ENCODE assay signal across 24 mouse cellular contexts in genomic region chr11:52615622-52616021, GRCm38 (mm10).
DNase-seq lines count a peak whose midpoint lies in the region; ATAC-seq and TF ChIP-seq lines count a peak whose summit lies in the region.
"Had no signal": no experiment of that assay in that cellular context is flagged by ENCODE, and none has a peak within 500 bp of the region (broad histone marks: within the 10 kb centered on the region; RNA-seq: fewer than 3 reads in every experiment).

No protein-coding gene starts in this region.

- H3K9ac ChIP-seq in hindbrain, embryonic 13.5 days = no peak overlapping the region
- H3K9ac ChIP-seq in hindbrain, embryonic 16.5 days (ENCODE audit: low read depth, low read length) = no peak overlapping the region
- H3K9ac ChIP-seq in kidney, postnatal 0 days (ENCODE audit: low read depth, low read length) = no peak overlapping the region
- no peak overlapping the region for H3K9ac ChIP-seq in lung, embryonic 14.5 days
- H3K9ac ChIP-seq in lung, embryonic 16.5 days (ENCODE audit: low read length) = no peak overlapping the region
- H3K9ac ChIP-seq: embryonic facial prominence, embryonic 12.5 days; forebrain, embryonic 13.5 days had no signal

- no peak overlapping the region for H3K4me3 ChIP-seq in hindbrain, embryonic 13.5 days
- no peak overlapping the region for H3K4me3 ChIP-seq in hindbrain, embryonic 16.5 days (ENCODE audit: low read length)
- H3K4me3 ChIP-seq in kidney, postnatal 0 days (replicated peaks; ENCODE audit: low read depth, low read length) = no peak overlapping the region
- H3K4me3 ChIP-seq in lung, embryonic 14.5 days (ENCODE audit: low read depth, low read length) = no peak overlapping the region
- H3K4me3 ChIP-seq in lung, adult 2 months (replicated peaks; ENCODE audit: extremely low read depth, low read depth, low read length) = no peak overlapping the region
- H3K4me3 ChIP-seq in lung, embryonic 16.5 days (ENCODE audit: low read length) = no peak overlapping the region
- H3K4me3 ChIP-seq: embryonic facial prominence, embryonic 10.5 days; embryonic facial prominence, embryonic 12.5 days; forebrain, embryonic 13.5 days had no signal

- no peak for TF ChIP-seq CTCF in kidney, postnatal 0 days (IDR thresholded peaks at IDR 0.05; ENCODE audit: low read depth)
- TF ChIP-seq CTCF in lung, embryonic 14.5 days (IDR thresholded peaks at IDR 0.05; ENCODE audit: low read depth) = no peak
- no peak for TF ChIP-seq CTCF in lung, adult 2 months (IDR thresholded peaks at IDR 0.05; ENCODE audit: insufficient read depth, low read length)

- DNase-seq in kidney, postnatal 0 days (ENCODE audit: low spot score) = peak; percentile 46
- DNase-seq in kidney, adult 9 months = no peak
- DNase-seq in lung, embryonic 14.5 days = peak; percentile 70
- no peak for DNase-seq in lung, adult 2 months
- no peak for DNase-seq in lung, adult 18-20 months
- DNase-seq: adrenal gland, adult 8-10 months; adrenal gland, postnatal 14 days; adrenal gland, postnatal 36 days; B cell, adult 2 months; cerebellum, adult 11-12 months; cerebellum, adult 2 months; cerebellum, adult 9-10 months; cerebellum, postnatal 10 days; cerebellum, postnatal 25 days had no signal

- no peak for TF ChIP-seq POLR2A in lung, adult 2 months (IDR thresholded peaks at IDR 0.05; ENCODE audit: borderline replicate concordance, extremely low read depth, low read depth, low read length)

- 48% methylated on average over 4 of the region's 4 CpGs for WGBS in hindbrain, embryonic 13.5 days
- WGBS in hindbrain, embryonic 16.5 days = 35% methylated on average over 4 of the region's 4 CpGs
- WGBS in kidney, postnatal 0 days = 56% methylated on average over 4 of the region's 4 CpGs
- WGBS in lung, embryonic 14.5 days = 44% methylated on average over 4 of the region's 4 CpGs
- 60% methylated on average over 4 of the region's 4 CpGs for WGBS in lung, adult 2 months
- 38% methylated on average over 4 of the region's 4 CpGs for WGBS in lung, embryonic 16.5 days

- no peak for ATAC-seq in hindbrain, embryonic 13.5 days (ENCODE audit: low FRiP score)
- no peak for ATAC-seq in hindbrain, embryonic 16.5 days
- no peak for ATAC-seq in kidney, postnatal 0 days (replicated peaks; ENCODE audit: low FRiP score, low read depth)
- ATAC-seq in lung, embryonic 14.5 days (ENCODE audit: insufficient read depth) = no peak; the same call in 1 of the 2 replicates
- ATAC-seq in lung, embryonic 16.5 days (ENCODE audit: low read depth) = peak; percentile 76
- ATAC-seq: activated CD4-positive, CD25-positive, alpha-beta regulatory T cell, adult 4 months; CD4-positive, CD25-positive, alpha-beta regulatory T cell, adult 4 months; forebrain, embryonic 13.5 days; Patski had no signal

- no peaks in the 10 kb centered on the region for H3K9me3 ChIP-seq in hindbrain, embryonic 13.5 days
- H3K9me3 ChIP-seq in hindbrain, embryonic 16.5 days (ENCODE audit: control insufficient read depth, low read length) = no peaks in the 10 kb centered on the region
- no peaks in the 10 kb centered on the region for H3K9me3 ChIP-seq in kidney, postnatal 0 days (replicated peaks; ENCODE audit: low read length)
- no peaks in the 10 kb centered on the region for H3K9me3 ChIP-seq in lung, embryonic 14.5 days (ENCODE audit: low read depth, low read length)
- H3K9me3 ChIP-seq in lung, embryonic 16.5 days (ENCODE audit: control insufficient read depth, low read length) = no peaks in the 10 kb centered on the region
- H3K9me3 ChIP-seq: embryonic facial prominence, embryonic 10.5 days; embryonic facial prominence, embryonic 12.5 days; forebrain, embryonic 13.5 days had no signal

- 0 out of 2 replicates have a peak overlapping the region, but pooled peaks have one; percentile 23 for H3K27ac ChIP-seq in hindbrain, embryonic 13.5 days
- H3K27ac ChIP-seq in hindbrain, embryonic 16.5 days (ENCODE audit: low read depth, low read length) = no peak overlapping the region
- H3K27ac ChIP-seq in kidney, postnatal 0 days = no peak overlapping the region
- H3K27ac ChIP-seq in lung, embryonic 14.5 days (ENCODE audit: low read depth) = no peak overlapping the region
- H3K27ac ChIP-seq in lung, embryonic 16.5 days (ENCODE audit: low read length) = no peak overlapping the region
- H3K27ac ChIP-seq: embryonic facial prominence, embryonic 10.5 days; embryonic facial prominence, embryonic 12.5 days; forebrain, embryonic 13.5 days had no signal

- H3K36me3 ChIP-seq in hindbrain, embryonic 13.5 days = no peaks in the 10 kb centered on the region
- no peaks in the 10 kb centered on the region for H3K36me3 ChIP-seq in hindbrain, embryonic 16.5 days (ENCODE audit: control insufficient read depth, insufficient read depth, low read length)
- H3K36me3 ChIP-seq in kidney, postnatal 0 days (ENCODE audit: insufficient read depth, low read length) = no peaks in the 10 kb centered on the region
- no peaks in the 10 kb centered on the region for H3K36me3 ChIP-seq in lung, embryonic 14.5 days (ENCODE audit: insufficient read depth)
- H3K36me3 ChIP-seq in lung, embryonic 16.5 days (ENCODE audit: control insufficient read depth, insufficient read depth, low read length) = no peaks in the 10 kb centered on the region
- H3K36me3 ChIP-seq: embryonic facial prominence, embryonic 10.5 days; embryonic facial prominence, embryonic 12.5 days; G1E had no signal

- 0 out of 2 replicates have a peak, but pooled peaks cover 5% of the 10 kb centered on the region for H3K27me3 ChIP-seq in hindbrain, embryonic 13.5 days
- no peaks in the 10 kb centered on the region for H3K27me3 ChIP-seq in hindbrain, embryonic 16.5 days (replicated peaks; ENCODE audit: control insufficient read depth, insufficient read depth, low read length)
- no peaks in the 10 kb centered on the region for H3K27me3 ChIP-seq in kidney, postnatal 0 days (ENCODE audit: insufficient read depth, low read length)
- no peaks in the 10 kb centered on the region for H3K27me3 ChIP-seq in lung, embryonic 14.5 days (ENCODE audit: insufficient read depth, low read length)
- no peaks in the 10 kb centered on the region for H3K27me3 ChIP-seq in lung, embryonic 16.5 days (ENCODE audit: control insufficient read depth, insufficient read depth, low read depth, low read length)
- H3K27me3 ChIP-seq: forebrain, embryonic 13.5 days had no signal

- H3K4me1 ChIP-seq in hindbrain, embryonic 13.5 days (replicated peaks) = peaks cover 20% of the 10 kb centered on the region
- H3K4me1 ChIP-seq in hindbrain, embryonic 16.5 days (ENCODE audit: control insufficient read depth, insufficient read depth, low read depth, low read length) = peaks cover 4% of the 10 kb centered on the region
- H3K4me1 ChIP-seq in kidney, postnatal 0 days (replicated peaks; ENCODE audit: insufficient read depth, low read length) = no peaks in the 10 kb centered on the region
- no peaks in the 10 kb centered on the region; the same call in 1 of the 2 replicates for H3K4me1 ChIP-seq in lung, embryonic 14.5 days (ENCODE audit: insufficient read depth)
- H3K4me1 ChIP-seq in lung, adult 2 months (ENCODE audit: control insufficient read depth, insufficient read depth, low read length) = 0 out of 2 replicates have a peak, but pooled peaks cover 2% of the 10 kb centered on the region
- H3K4me1 ChIP-seq in lung, embryonic 16.5 days (replicated peaks; ENCODE audit: control insufficient read depth, insufficient read depth, low read length) = peaks cover 6% of the 10 kb centered on the region; the same call in 1 of the 2 replicates
- H3K4me1 ChIP-seq: embryonic facial prominence, embryonic 12.5 days had no signal

- no peak overlapping the region for H3K4me2 ChIP-seq in hindbrain, embryonic 13.5 days
- no peak overlapping the region for H3K4me2 ChIP-seq in hindbrain, embryonic 16.5 days (ENCODE audit: low read length)
- no peak overlapping the region for H3K4me2 ChIP-seq in kidney, postnatal 0 days (ENCODE audit: low read length)
- no peak overlapping the region for H3K4me2 ChIP-seq in lung, embryonic 14.5 days
- no peak overlapping the region for H3K4me2 ChIP-seq in lung, embryonic 16.5 days (ENCODE audit: low read depth, low read length)
- H3K4me2 ChIP-seq: embryonic facial prominence, embryonic 12.5 days; forebrain, embryonic 13.5 days had no signal

Comparison
In these comparisons a context has a peak if more than half of its experiments do, and no peak if none do; other contexts are left out.
1. DNase-seq: peak in kidney, postnatal 0 days (single experiment) and lung, embryonic 14.5 days (single experiment); none in kidney, adult 9 months (single experiment), lung, adult 2 months (single experiment) and lung, adult 18-20 months (0 of 2).